Mouse (Mus musculus) small intestine, adult 2 months (tissue): ENCODE data around the gene Tspan33.

Experiments used
- CTCF ChIP-seq: fragments of 200-500 bp; IDR thresholded peaks from 2 replicates; pipeline ENCODE4 v1.5.1; 2012; ENCODE audit warnings: low read depth, mild to moderate bottlenecking, control low read depth, inconsistent platforms, low read length, moderate library complexity, mixed read lengths; ENCODE audit not compliant: insufficient replicate concordance, insufficient read length; ENCODE audit errors: extremely low read depth
- POLR2A ChIP-seq: fragments of 200-500 bp; IDR thresholded peaks from 2 replicates; pipeline ENCODE4 v1.6.1; 2012; ENCODE audit warnings: low read depth, mild to moderate bottlenecking, control low read depth, inconsistent platforms, low read length, moderate library complexity

- no peak for TF ChIP-seq POLR2A
- TF ChIP-seq CTCF: no peak
Measured at GRCm38 (mm10) chr6:29751466-29752152, 57.6 kb downstream of the Tspan33 start.
